Mouse (Mus musculus) erythroblast, embryonic 14.5 days (primary cell): ENCODE data around the gene Nr2c1. TPM values are rescaled to one million over a fixed set of nuclear protein-coding genes. Genes with fewer than 3 reads are reported as not detected.

Experiments used
- H3K27me3 ChIP-seq: 2 replicates; pipeline ENCODE4 v1.6.1; 2012; ENCODE audit warnings: inconsistent platforms; ENCODE audit not compliant: control insufficient read depth
- H3K36me3 ChIP-seq: 2 replicates; pipeline ENCODE4 v1.6.1; 2012; ENCODE audit warnings: mild to moderate bottlenecking, inconsistent platforms; ENCODE audit not compliant: control insufficient read depth
- H3K4me1 ChIP-seq: 2 replicates; pipeline ENCODE4 v1.6.1; 2012; ENCODE audit warnings: inconsistent platforms; ENCODE audit not compliant: control insufficient read depth
- H3K4me3 ChIP-seq: replicated peaks from 2 replicates; pipeline ENCODE3; 2012; ENCODE audit warnings: moderate library complexity, mild to moderate bottlenecking, inconsistent platforms
- H3K9me3 ChIP-seq: 2 replicates; pipeline ENCODE4 v1.6.1; 2012; ENCODE audit warnings: low read length, inconsistent platforms, mixed read lengths; ENCODE audit not compliant: control insufficient read depth
- GATA1 ChIP-seq: IDR thresholded peaks from 2 replicates; pipeline ENCODE4 v1.6.1; 2012; ENCODE audit warnings: low read length, inconsistent platforms, mixed read lengths
- TAL1 ChIP-seq: IDR thresholded peaks from 3 replicates; pipeline ENCODE4 v1.6.1; 2012; ENCODE audit warnings: low read length, inconsistent platforms, mixed read lengths
- polyA plus RNA-seq: library from polyadenylated mRNA; stranded (reverse); fragments of >175 nt; gene quantifications from 2 replicates; pipeline ENCODE4 v1.2.3, GENCODE M21; 2012

Gene Nr2c1
- polyA plus RNA-seq, 1 experiment: 0.03 TPM

DNA sequence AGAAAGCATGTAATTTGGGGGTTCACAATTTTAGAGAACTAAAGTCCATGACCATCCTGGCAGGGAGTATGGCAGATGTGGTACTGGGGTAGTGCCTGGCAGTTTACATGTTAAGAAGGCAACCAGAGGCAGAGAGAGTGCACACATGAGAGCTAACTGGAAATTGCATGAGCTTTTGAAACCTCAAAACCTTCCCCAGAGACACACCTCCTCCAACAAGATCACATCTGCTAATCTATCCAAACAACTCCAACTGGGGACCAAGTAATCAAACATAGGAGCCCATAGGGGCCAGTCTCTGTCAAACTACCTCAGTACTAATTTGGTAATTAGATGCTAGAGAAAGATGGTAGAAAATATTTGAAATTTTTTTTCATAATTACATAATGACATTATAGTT lies 6.0 kb downstream of the Nr2c1 start:
- TF ChIP-seq TAL1 (no peak), GATA1 (no peak)
- H3K27me3 ChIP-seq: no peaks in the 10 kb centered on the region
- peaks cover 3% of the 10 kb centered on the region for H3K4me1 ChIP-seq
- no peaks in the 10 kb centered on the region for H3K9me3 ChIP-seq
- H3K4me3 ChIP-seq: no peak overlapping the region
- peaks cover 2% of the 10 kb centered on the region for H3K36me3 ChIP-seq

DNA sequence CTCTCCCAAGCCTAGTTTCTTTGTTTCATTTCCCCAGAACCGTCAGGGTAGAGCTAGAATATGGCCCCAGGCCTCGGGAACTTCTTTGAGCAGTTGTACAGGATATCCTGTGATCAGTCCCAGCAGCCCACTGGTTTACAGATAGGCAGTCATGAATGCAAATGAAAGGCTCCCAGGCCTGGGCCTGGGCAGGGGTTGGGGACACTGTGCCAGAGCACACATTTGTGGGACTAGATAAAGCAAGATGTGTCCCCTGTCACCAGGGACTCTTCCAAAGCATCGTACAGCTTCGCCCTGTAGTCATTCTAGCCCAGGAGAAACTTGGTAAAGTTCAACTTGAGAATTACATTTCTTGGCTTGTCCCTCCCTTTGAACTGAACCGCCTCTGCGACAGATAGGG lies 11.1 kb downstream of the Nr2c1 start:
- Histone ChIP-seq H3K36me3 (peaks cover 24% of the 10 kb centered on the region), H3K4me3 (no peak overlapping the region), H3K9me3 (no peaks in the 10 kb centered on the region), H3K4me1 (peaks cover 1% of the 10 kb centered on the region; the same call in 1 of the 2 replicates), H3K27me3 (no peaks in the 10 kb centered on the region)
- no peak for TF ChIP-seq GATA1

DNA sequence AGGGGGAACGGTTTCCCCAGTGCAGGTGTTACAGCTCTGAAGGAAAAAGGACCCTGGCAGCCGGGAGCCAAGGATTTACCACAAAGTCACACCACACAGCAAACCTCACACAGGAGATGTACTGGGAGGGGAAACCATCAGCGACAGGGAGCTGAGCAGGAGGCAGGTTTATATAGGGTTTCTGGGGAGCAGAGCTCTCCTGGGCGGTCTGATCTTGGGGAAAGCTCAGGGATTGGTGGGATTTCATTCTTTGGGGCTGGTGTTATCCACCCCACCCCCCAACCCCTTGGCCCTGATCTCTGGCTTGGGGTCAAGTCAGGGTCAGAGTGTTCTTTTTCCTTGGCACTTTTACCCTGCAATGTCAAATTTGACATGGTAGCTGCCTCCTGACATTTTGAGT lies 11.6 kb downstream of the Nr2c1 start:
- Histone ChIP-seq H3K9me3 (no peaks in the 10 kb centered on the region), H3K4me1 (peaks cover 6% of the 10 kb centered on the region), H3K27me3 (no peaks in the 10 kb centered on the region), H3K4me3 (no peak overlapping the region), H3K36me3 (peaks cover 24% of the 10 kb centered on the region)
- TF ChIP-seq GATA1 (no peak), TAL1 (no peak)

DNA sequence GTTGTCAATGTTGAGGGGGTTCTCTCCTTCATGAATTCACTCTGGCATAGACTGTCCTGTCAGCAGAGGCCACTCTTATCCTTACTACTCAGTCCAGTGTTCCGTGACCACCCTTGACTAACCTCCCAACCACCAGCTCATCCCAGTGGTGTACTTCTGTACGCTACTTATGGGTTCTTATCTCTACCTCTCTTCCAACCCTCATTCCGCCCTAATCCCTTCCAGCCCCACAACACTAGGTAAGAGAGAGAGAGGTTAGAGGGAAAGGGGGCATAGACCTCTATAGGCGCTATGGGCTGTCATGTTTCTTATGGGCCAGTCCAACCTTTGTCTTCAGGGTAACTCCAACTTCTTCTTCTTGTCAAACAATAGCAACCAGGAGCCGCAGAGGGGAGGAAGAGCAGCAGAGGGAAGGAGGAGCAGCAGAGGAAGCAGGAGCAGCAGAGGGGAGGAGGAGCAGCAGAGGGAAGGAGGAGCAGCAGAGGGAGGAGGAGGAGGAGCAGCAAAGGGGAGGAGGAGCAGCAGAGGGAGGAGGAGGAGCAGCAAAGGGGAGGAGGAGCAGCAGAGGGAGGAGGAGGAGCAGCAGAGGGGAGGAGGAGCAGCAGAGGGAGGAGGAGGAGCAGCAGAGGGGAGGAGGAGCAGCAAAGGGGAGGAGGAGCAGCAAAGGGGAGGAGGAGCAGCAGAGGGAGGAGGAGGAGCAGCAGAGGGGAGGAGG lies 13.4 kb downstream of the Nr2c1 start:
- TF ChIP-seq GATA1 (no peak), TAL1 (no peak)
- no peaks in the 10 kb centered on the region for H3K27me3 ChIP-seq
- peaks cover 11% of the 10 kb centered on the region for H3K4me1 ChIP-seq
- H3K4me3 ChIP-seq: no peak overlapping the region
- H3K36me3 ChIP-seq: peaks cover 31% of the 10 kb centered on the region
- H3K9me3 ChIP-seq: no peaks in the 10 kb centered on the region

DNA sequence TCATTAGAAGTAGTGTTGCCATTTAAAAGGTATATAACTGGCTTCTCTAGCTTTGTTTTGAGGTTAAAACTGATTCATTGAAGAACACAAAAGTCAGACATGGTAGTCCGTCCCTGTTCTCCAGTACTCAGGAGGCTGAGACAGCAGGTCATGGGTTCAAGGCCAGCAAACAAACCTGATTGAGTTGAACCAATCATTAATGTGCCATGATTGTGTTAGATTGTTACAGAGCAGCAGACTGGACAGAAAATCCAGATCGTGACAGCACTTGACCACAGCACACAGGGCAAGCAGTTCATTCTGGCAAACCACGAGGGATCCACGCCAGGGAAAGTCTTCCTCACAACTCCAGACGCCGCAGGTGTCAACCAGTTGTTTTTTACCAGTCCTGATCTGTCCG lies 14.2 kb downstream of the Nr2c1 start:
- H3K4me3 ChIP-seq: no peak overlapping the region
- no peaks in the 10 kb centered on the region for H3K27me3 ChIP-seq
- no peaks in the 10 kb centered on the region for H3K9me3 ChIP-seq
- TF ChIP-seq GATA1 (no peak), TAL1 (no peak)
- peaks cover 35% of the 10 kb centered on the region for H3K36me3 ChIP-seq
- H3K4me1 ChIP-seq: peaks cover 11% of the 10 kb centered on the region

DNA sequence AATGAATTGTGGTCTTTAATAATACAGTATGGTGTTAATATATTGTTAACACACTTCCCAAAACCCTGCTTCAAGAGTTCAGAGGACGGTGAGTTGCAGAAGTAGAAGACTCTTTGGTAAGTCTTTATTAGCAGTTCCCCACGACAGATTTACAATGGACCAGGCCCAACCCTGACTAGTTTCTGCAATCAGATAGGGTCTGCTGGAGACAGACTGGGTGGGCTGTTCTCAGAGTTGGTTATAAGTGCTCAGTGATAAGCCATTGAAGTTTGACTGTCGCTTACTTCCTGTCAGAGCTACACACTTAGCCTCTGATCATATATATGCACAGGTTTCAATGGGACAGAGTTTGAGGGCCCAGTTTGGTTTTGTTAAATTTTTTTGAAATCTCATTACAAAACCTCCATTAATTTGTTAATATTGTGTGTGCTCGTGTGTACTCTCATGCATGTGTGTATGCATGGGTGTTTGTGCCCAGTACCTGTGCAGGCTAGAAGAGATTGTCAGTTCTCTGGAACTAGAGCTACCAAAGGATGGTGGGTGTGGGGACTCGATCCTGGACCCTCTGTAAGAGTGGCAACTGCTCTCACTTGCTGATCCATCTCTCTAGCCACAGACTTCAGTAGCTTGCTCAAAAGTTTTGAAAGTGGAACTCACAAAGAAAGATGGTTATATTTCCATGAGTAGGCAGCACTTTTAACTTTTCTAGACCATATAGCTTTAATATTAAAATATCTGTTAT lies 16.5 kb downstream of the Nr2c1 start:
- Histone ChIP-seq H3K9me3 (no peaks in the 10 kb centered on the region), H3K27me3 (no peaks in the 10 kb centered on the region), H3K4me3 (no peak overlapping the region), H3K4me1 (peaks cover 11% of the 10 kb centered on the region), H3K36me3 (peaks cover 46% of the 10 kb centered on the region)
- TF ChIP-seq TAL1: no peak
- TF ChIP-seq GATA1: 0 out of 2 replicates have a peak, but pooled peaks have one; percentile 12

DNA sequence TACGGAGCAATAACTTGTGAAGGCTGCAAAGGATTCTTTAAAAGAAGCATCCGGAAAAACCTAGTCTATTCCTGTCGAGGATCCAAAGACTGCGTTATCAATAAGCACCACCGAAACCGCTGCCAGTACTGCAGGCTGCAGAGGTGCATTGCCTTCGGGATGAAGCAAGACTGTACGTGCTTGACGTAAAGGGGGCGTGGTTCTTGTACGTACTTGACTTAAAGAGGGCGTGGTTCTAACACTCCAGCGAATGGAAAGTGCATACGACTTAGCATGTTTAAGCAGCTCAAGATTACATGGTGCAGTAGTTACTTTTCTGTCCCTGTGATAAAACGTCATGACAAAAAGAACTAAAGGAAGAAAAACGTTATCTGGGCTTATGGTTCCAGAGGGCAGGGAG lies 17.6 kb downstream of the Nr2c1 start:
- TF ChIP-seq TAL1 (no peak), GATA1 (no peak)
- H3K4me1 ChIP-seq: peaks cover 11% of the 10 kb centered on the region
- H3K36me3 ChIP-seq: peaks cover 50% of the 10 kb centered on the region
- no peak overlapping the region for H3K4me3 ChIP-seq
- no peaks in the 10 kb centered on the region for H3K9me3 ChIP-seq
- no peaks in the 10 kb centered on the region for H3K27me3 ChIP-seq

DNA sequence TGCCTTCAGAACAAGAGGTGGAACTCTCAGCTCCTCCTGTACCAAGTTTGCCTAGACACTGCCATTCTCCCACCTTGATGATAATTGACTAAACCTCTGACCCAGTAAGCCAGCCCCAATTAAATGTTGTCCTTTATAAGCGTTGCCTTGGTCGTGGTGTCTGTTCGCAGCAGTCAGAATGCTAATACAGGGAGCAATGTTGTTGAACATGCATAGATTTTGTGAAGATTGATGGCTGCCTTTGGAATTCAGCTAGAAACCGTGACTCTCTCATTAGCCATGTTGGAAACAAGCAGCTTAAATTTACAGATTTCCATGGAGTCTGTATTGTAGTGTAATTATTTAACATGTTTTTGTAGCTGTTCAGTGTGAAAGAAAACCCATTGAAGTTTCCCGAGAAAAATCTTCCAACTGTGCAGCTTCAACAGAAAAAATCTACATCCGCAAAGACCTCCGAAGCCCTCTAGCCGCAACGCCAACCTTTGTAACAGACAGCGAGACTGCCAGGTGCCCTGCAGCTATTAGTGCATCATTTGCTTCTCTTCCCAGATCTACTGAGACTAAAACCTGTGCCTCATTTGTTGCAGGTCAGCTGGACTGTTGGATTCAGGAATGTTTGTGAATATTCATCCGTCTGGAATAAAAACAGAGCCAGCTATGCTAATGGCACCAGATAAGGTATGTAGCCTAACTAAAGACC lies 19.4 kb downstream of the Nr2c1 start:
- Histone ChIP-seq H3K4me3 (no peak overlapping the region), H3K9me3 (no peaks in the 10 kb centered on the region), H3K4me1 (peaks cover 9% of the 10 kb centered on the region), H3K27me3 (no peaks in the 10 kb centered on the region), H3K36me3 (peaks cover 50% of the 10 kb centered on the region)
- TF ChIP-seq TAL1: no peak
- TF ChIP-seq GATA1: no peak

DNA sequence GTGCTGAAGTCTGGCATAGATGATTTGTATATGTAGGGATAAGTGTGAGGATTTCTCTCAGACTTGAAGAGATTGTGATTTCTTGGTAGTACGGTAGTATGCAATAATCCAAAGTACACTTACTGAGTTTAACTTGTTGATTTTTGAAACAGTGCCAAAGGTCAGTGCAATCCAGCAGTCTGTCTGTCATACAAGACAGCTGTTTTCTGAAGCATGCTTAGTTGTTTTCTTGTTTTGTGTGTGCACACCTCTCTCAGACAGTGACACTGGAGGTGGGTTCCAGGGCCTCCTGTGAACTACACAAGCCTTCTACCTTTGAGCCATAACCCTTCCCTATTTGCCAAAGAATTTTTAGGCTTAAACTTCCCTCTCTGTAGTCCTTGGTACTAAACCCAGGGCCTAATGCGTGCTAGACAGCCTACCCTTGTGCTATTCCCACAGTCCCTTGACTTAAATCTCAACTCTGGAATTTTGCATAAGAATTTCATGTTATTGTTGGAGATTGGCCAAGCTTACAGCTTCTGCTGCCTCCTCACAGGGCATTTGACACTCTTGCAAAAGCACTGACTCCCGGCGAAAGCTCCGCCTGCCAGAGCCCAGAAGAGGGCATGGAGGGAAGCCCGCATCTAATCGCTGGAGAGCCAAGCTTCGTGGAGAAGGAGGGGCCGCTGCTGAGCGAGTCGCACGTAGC lies 23.8 kb downstream of the Nr2c1 start:
- Histone ChIP-seq H3K36me3 (peaks cover 56% of the 10 kb centered on the region), H3K9me3 (no peaks in the 10 kb centered on the region), H3K4me1 (no peaks in the 10 kb centered on the region), H3K4me3 (no peak overlapping the region), H3K27me3 (no peaks in the 10 kb centered on the region)
- TF ChIP-seq TAL1 (no peak), GATA1 (no peak)
